16 mouse cellular contexts compared by ENCODE assay signal in genomic region chr2:25534866-25535182, GRCm38 (mm10). TPM values are rescaled to one million over a fixed set of nuclear protein-coding genes. Genes with fewer than 3 reads are reported as not detected.
DNase-seq lines count a peak whose midpoint lies in the region; ATAC-seq and TF ChIP-seq lines count a peak whose summit lies in the region.
"Had no signal": no experiment of that assay in that cellular context is flagged by ENCODE, and none has a peak within 500 bp of the region (broad histone marks: within the 10 kb centered on the region; RNA-seq: fewer than 3 reads in every experiment).

No protein-coding gene starts in this region.

- no peak overlapping the region for H3K4me2 ChIP-seq in heart, embryonic 15.5 days
- H3K4me2 ChIP-seq: embryonic facial prominence, embryonic 15.5 days; kidney, embryonic 15.5 days; limb, embryonic 12.5 days; liver, embryonic 13.5 days; midbrain, embryonic 12.5 days; stomach, embryonic 15.5 days had no signal

- H3K27ac ChIP-seq in heart, embryonic 15.5 days, result peak overlapping the region; percentile 31; the same call in 1 of the 2 replicates
- no peak overlapping the region for H3K27ac ChIP-seq in heart, embryonic 10.5 days
- peak overlapping the region; percentile 30; the same call in 1 of the 2 replicates for H3K27ac ChIP-seq in testis, adult 2 months (ENCODE audit: control insufficient read depth, insufficient read depth, low read depth, low read length)
- H3K27ac ChIP-seq in bone marrow macrophage, adult 2 months (ENCODE audit: insufficient read depth, low read depth, low read length), result peak overlapping the region; percentile 81
- H3K27ac ChIP-seq: embryonic facial prominence, embryonic 15.5 days; hindbrain, embryonic 10.5 days; kidney, embryonic 15.5 days; limb, embryonic 12.5 days; liver, embryonic 13.5 days; midbrain, embryonic 12.5 days; stomach, embryonic 15.5 days had no signal

- 92% methylated on average over 2 of the region's 2 CpGs for WGBS in heart, embryonic 15.5 days
- 89% methylated on average over 2 of the region's 2 CpGs for WGBS in heart, embryonic 10.5 days

- H3K27me3 ChIP-seq in heart, embryonic 15.5 days, result no peaks in the 10 kb centered on the region
- no peaks in the 10 kb centered on the region for H3K27me3 ChIP-seq in heart, embryonic 10.5 days (ENCODE audit: insufficient read depth, poor library complexity, severe bottlenecking)
- H3K27me3 ChIP-seq in testis, adult 2 months (ENCODE audit: control insufficient read depth, insufficient read depth, low read length), result no peaks in the 10 kb centered on the region
- H3K27me3 ChIP-seq: embryonic facial prominence, embryonic 15.5 days; kidney, embryonic 15.5 days; limb, embryonic 12.5 days; liver, embryonic 13.5 days; midbrain, embryonic 12.5 days; stomach, embryonic 15.5 days had no signal

- no peak for TF ChIP-seq POLR2A in testis, adult 2 months (IDR thresholded peaks at IDR 0.05; ENCODE audit: control insufficient read depth, low read depth, low read length)
- no peak for TF ChIP-seq POLR2A in bone marrow macrophage, adult 2 months (IDR thresholded peaks at IDR 0.05; ENCODE audit: borderline replicate concordance, low read depth, low read length)

- ATAC-seq in heart, embryonic 15.5 days (replicated peaks; ENCODE audit: insufficient number of reproducible peaks, insufficient read depth, low FRiP score, low read depth), result no peak
- ATAC-seq in monocyte, adult 5-6 weeks (replicated peaks; ENCODE audit: insufficient number of reproducible peaks, low FRiP score, low TSS enrichment, poor library complexity, severe bottlenecking), result no peak
- ATAC-seq: forebrain, embryonic 16.5 days; intestine, postnatal 0 days had no signal

- no peak for TF ChIP-seq CTCF in testis, adult 2 months (IDR thresholded peaks at IDR 0.05; ENCODE audit: control insufficient read depth, insufficient read depth, insufficient replicate concordance, low read depth, low read length)
- TF ChIP-seq CTCF in bone marrow macrophage, adult 2 months (IDR thresholded peaks at IDR 0.05; ENCODE audit: low read depth, low read length), result no peak

- no peaks in the 10 kb centered on the region for H3K9me3 ChIP-seq in heart, embryonic 15.5 days (replicated peaks)
- H3K9me3 ChIP-seq in heart, embryonic 10.5 days, result no peaks in the 10 kb centered on the region
- H3K9me3 ChIP-seq: embryonic facial prominence, embryonic 15.5 days; hindbrain, embryonic 10.5 days; kidney, embryonic 15.5 days; limb, embryonic 12.5 days; liver, embryonic 13.5 days; midbrain, embryonic 12.5 days; stomach, embryonic 15.5 days had no signal

- no peak overlapping the region for H3K9ac ChIP-seq in heart, embryonic 15.5 days
- H3K9ac ChIP-seq: embryonic facial prominence, embryonic 15.5 days; kidney, embryonic 15.5 days; limb, embryonic 12.5 days; liver, embryonic 13.5 days; midbrain, embryonic 12.5 days; stomach, embryonic 15.5 days had no signal

- peaks cover 47% of the 10 kb centered on the region for H3K36me3 ChIP-seq in heart, embryonic 15.5 days
- H3K36me3 ChIP-seq in heart, embryonic 10.5 days, result peaks cover 74% of the 10 kb centered on the region
- H3K36me3 ChIP-seq in testis, adult 2 months (ENCODE audit: control insufficient read depth, insufficient read depth, low read length), result peaks cover 4% of the 10 kb centered on the region

- H3K4me1 ChIP-seq in heart, embryonic 15.5 days (replicated peaks), result peaks cover 9% of the 10 kb centered on the region; the same call in 1 of the 2 replicates
- no peaks in the 10 kb centered on the region for H3K4me1 ChIP-seq in heart, embryonic 10.5 days
- no peaks in the 10 kb centered on the region for H3K4me1 ChIP-seq in testis, adult 2 months (ENCODE audit: control insufficient read depth, insufficient read depth, low read length)
- peaks cover 33% of the 10 kb centered on the region for H3K4me1 ChIP-seq in bone marrow macrophage, adult 2 months (ENCODE audit: control insufficient read depth, insufficient read depth, low read length)
- H3K4me1 ChIP-seq: embryonic facial prominence, embryonic 15.5 days; hindbrain, embryonic 10.5 days; limb, embryonic 12.5 days; midbrain, embryonic 12.5 days; stomach, embryonic 15.5 days had no signal

- H3K4me3 ChIP-seq in heart, embryonic 15.5 days, result no peak overlapping the region
- no peak overlapping the region for H3K4me3 ChIP-seq in heart, embryonic 10.5 days
- no peak overlapping the region for H3K4me3 ChIP-seq in testis, adult 2 months (ENCODE audit: control insufficient read depth, low read depth, low read length)
- H3K4me3 ChIP-seq in bone marrow macrophage, adult 2 months (ENCODE audit: insufficient read depth, low read length), result no peak overlapping the region
- H3K4me3 ChIP-seq: embryonic facial prominence, embryonic 15.5 days; hindbrain, embryonic 10.5 days; kidney, embryonic 15.5 days; limb, embryonic 12.5 days; liver, embryonic 13.5 days; midbrain, embryonic 12.5 days; stomach, embryonic 15.5 days had no signal

- no peak for DNase-seq in heart, embryonic 10.5 days (ENCODE audit: low spot score)
- DNase-seq in testis, postnatal 10 days (ENCODE audit: low spot score), result no peak
- DNase-seq in retina, postnatal 1 day, result no peak
- DNase-seq: liver, embryonic 13.5 days had no signal

RNA-seq across cellular contexts. Expression of gene Traf2, which starts 11.9 kb away (rescaled TPM):
- 18.4 and 25.2 TPM in 2 replicates for polyA plus RNA-seq in heart, embryonic 15.5 days (2015; fragmentation: Nextera tagmentation; extraction: Ambion mirVana)
- polyA plus RNA-seq in heart, embryonic 10.5 days (2016; fragmentation: Nextera tagmentation; extraction: Ambion mirVana), result 29.7 and 30.9 TPM in 2 replicates
- polyA plus RNA-seq in testis, adult 2 months (2012; rRNA removed), result 12.2 and 12.7 TPM in 2 replicates
- polyA plus RNA-seq in bone marrow macrophage, adult 2 months (2012; ENCODE audit: insufficient read depth, insufficient read length, missing spikeins), result 14.8 and 15.5 TPM in 2 replicates
- 16.6 to 29.4 TPM (median 18.0 TPM) in 3 replicates for total RNA-seq in monocyte, adult 5-6 weeks (2017)

RNA-seq across cellular contexts. Expression of gene Edf1, which starts 22.8 kb away (rescaled TPM):
- polyA plus RNA-seq in heart, embryonic 15.5 days (2015; fragmentation: Nextera tagmentation; extraction: Ambion mirVana), result 276 and 289 TPM in 2 replicates
- polyA plus RNA-seq in heart, embryonic 10.5 days (2016; fragmentation: Nextera tagmentation; extraction: Ambion mirVana), result 336 and 382 TPM in 2 replicates
- polyA plus RNA-seq in testis, adult 2 months (2012; rRNA removed), result 170 and 227 TPM in 2 replicates
- 142 and 160 TPM in 2 replicates for polyA plus RNA-seq in bone marrow macrophage, adult 2 months (2012; ENCODE audit: insufficient read depth, insufficient read length, missing spikeins)
- 80.0 to 121 TPM (median 114 TPM) in 3 replicates for total RNA-seq in monocyte, adult 5-6 weeks (2017)

RNA-seq across cellular contexts. Expression of gene C8g, which starts 33.3 kb away (rescaled TPM):
- 3.5 and 5.0 TPM in 2 replicates for polyA plus RNA-seq in heart, embryonic 15.5 days (2015; fragmentation: Nextera tagmentation; extraction: Ambion mirVana)
- polyA plus RNA-seq in heart, embryonic 10.5 days (2016; fragmentation: Nextera tagmentation; extraction: Ambion mirVana), result 4.2 and 6.0 TPM in 2 replicates
- polyA plus RNA-seq in testis, adult 2 months (2012; rRNA removed), result 58.4 and 70.5 TPM in 2 replicates
- polyA plus RNA-seq in bone marrow macrophage, adult 2 months (2012; ENCODE audit: insufficient read depth, insufficient read length, missing spikeins), result 1.8 TPM in 1 of 2 replicates, not detected in the other
- not detected in 3 replicates for total RNA-seq in monocyte, adult 5-6 weeks (2017)

RNA-seq across cellular contexts. Expression of gene Fbxw5, which starts 34.3 kb away (rescaled TPM):
- 72.6 and 94.1 TPM in 2 replicates for polyA plus RNA-seq in heart, embryonic 15.5 days (2015; fragmentation: Nextera tagmentation; extraction: Ambion mirVana)
- 86.0 and 92.1 TPM in 2 replicates for polyA plus RNA-seq in heart, embryonic 10.5 days (2016; fragmentation: Nextera tagmentation; extraction: Ambion mirVana)
- 137 and 166 TPM in 2 replicates for polyA plus RNA-seq in testis, adult 2 months (2012; rRNA removed)
- polyA plus RNA-seq in bone marrow macrophage, adult 2 months (2012; ENCODE audit: insufficient read depth, insufficient read length, missing spikeins), result 35.0 and 35.4 TPM in 2 replicates
- 33.3 to 58.1 TPM (median 38.6 TPM) in 3 replicates for total RNA-seq in monocyte, adult 5-6 weeks (2017)

RNA-seq across cellular contexts. Expression of gene Mamdc4, which starts 39.8 kb away (rescaled TPM):
- polyA plus RNA-seq in heart, embryonic 15.5 days (2015; fragmentation: Nextera tagmentation; extraction: Ambion mirVana), result 3.4 and 9.8 TPM in 2 replicates
- 1.6 and 3.7 TPM in 2 replicates for polyA plus RNA-seq in heart, embryonic 10.5 days (2016; fragmentation: Nextera tagmentation; extraction: Ambion mirVana)
- 1.7 and 8.5 TPM in 2 replicates for polyA plus RNA-seq in testis, adult 2 months (2012; rRNA removed)
- polyA plus RNA-seq in bone marrow macrophage, adult 2 months (2012; ENCODE audit: insufficient read depth, insufficient read length, missing spikeins), result 0.60 and 1.3 TPM in 2 replicates
- total RNA-seq in monocyte, adult 5-6 weeks (2017), result 2.8 to 6.2 TPM in 2 of 3 replicates, not detected in the other
